Mouse (Mus musculus) thymus, adult 2 months (tissue): ENCODE measurements around the gene Ticrr.
A peak's percentile ranks its signal among the peaks of the same experiment; 100 is the strongest.

Source experiments
- CTCF ChIP-seq: fragments of 200-500 bp; IDR thresholded peaks from 2 replicates; pipeline ENCODE4 v1.5.1; 2012; ENCODE audit warnings: mild to moderate bottlenecking, control low read depth, low read length, moderate library complexity, borderline replicate concordance; ENCODE audit not compliant: control insufficient read depth, poor library complexity, insufficient read depth; ENCODE audit errors: extremely low read depth
- POLR2A ChIP-seq: fragments of 200-500 bp; IDR thresholded peaks from 2 replicates; pipeline ENCODE4 v1.6.1; 2012; ENCODE audit warnings: mild to moderate bottlenecking, low read length, control low read depth, moderate library complexity; ENCODE audit not compliant: control insufficient read depth, poor library complexity, insufficient read depth; ENCODE audit errors: extremely low read depth

DNA sequence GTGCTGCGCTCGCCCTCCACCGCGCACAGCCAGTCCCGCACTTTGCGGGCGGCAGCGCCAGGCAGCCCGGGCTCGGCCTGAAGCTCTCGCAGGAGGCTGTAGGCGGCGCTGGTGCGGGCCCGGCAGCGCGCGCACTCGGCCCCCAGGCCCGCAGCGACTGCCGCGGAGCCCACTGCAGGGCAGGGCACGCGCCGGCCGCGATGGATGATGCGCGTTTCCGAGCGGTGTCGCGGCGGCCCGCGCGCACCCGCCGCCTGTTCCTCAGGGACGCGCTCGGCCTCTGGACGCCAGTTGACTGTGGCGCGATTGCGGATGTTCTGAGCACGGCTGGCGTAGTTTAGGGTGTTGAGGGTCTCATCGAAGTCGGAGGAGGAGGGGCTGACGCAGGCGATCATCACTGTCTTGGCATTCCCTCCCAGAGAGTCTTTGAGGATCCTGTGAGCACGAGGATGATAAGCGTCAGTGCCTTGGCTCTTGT, 50.2 kb downstream of the Ticrr start:
- TF ChIP-seq POLR2A = no peak
- peak; percentile 53; the same call in 1 of the 2 replicates for TF ChIP-seq CTCF
